Mouse (Mus musculus): Measurements from ENCODE around the gene Abhd16a.

Abhd16a gene

GRCm38 (mm10) chr17:35140490-35140996 is 51.5 kb downstream of the Abhd16a start:
- in situ Hi-C loops (cut with MboI; ENCODE audit: low sequenced_read_pairs), result no loop called here

DNA sequence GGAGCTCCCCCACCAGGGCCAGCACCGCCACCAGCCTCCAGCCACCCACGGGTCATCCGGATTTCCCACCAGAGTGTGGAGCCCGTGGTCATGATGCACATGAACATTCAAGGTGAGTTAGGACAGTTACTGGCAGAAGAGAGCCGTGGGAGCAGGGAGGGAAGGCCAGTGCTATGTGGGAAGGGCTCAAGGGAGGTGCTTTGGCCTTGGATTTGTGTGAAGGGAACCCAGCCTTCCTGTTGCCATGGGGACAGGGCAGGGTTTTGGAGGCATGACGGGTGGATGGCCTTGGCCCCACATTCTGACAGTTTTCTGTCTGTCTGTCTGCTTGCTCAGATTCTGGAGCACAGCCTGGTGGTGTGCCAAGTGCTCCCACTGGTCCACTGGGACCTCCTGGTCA is 52.9 kb downstream of the Abhd16a start:
- in situ Hi-C loops (cut with MboI; ENCODE audit: low sequenced_read_pairs), result no loop called here

DNA sequence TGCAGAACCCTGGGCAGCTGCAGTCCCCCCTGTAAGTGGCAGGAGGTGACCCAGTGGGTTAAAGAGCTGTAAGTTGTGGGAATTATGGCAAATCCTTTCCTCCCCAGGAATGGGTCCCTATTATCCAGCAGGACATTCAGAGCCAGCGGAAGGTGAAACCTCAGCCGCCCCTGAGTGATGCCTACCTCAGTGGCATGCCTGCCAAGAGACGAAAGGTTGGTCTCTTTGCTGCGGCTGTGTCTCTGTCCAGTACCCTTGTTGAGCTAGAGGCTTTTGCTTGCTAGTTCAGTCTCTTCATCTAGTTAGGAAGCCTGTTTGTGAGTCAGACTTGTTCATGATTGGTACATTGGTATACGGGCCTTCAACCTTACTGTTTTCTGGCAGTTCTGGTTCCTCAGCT is 57.1 kb downstream of the Abhd16a start:
- in situ Hi-C loops (cut with MboI; ENCODE audit: low sequenced_read_pairs), result no loop called here

DNA sequence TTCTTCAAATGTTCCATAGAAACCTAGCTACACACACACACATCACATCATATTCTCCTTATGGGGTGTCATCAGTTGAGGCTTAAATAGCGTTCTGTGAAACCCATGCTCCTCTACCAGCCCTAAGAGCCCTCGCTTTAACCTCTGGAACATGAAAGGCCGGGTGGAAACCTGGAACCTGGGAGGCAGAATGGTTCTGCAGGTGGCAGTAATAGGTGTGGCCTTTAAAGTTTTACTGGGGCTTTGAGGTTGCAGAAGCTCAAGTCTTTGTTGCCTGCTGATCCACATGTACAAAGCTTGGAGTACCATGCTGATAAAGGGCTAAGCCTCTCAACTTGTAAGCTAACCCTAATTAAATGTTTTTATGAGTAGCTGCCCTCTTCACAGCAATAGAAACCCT is 58.3 kb downstream of the Abhd16a start:
- in situ Hi-C loops (cut with MboI; ENCODE audit: low sequenced_read_pairs), result no loop called here

DNA sequence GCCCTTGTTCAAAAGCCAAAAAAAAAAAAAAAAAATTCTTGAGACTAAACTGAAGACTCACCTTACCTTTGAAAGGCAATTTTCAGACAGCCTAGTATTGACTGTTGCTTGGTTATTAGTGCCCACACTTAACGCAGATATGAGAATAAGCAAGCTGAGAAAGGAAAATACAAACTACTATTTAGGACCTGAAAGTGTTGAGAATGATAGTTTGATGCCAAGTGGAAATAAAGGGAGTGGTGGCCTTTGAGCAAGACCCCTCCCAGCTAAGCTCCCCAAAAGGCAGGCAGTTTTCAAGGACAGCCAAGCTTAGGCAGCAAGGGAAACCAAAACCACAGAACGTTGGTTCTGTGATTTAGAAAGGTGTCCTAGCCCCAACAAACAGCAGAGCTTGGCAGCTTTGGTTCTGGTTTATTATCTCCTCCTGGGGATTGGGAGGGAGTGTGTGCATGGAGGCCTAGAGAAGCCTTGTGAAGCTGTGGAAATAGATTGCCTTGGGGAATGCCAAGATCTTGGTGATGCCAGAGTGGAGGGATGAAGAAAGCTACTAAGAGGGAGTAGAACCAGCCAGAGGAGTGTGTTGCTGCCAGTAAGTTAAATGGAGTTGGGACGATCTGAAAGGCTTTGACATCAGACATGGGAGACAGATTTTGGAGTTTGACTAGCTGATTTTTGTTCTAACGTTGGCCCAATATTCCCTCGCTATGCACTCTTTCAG is 59.0 kb downstream of the Abhd16a start:
- in situ Hi-C loops (cut with MboI; ENCODE audit: low sequenced_read_pairs), result no loop called here

GRCm38 (mm10) chr17:35152121-35152520 is 63.1 kb downstream of the Abhd16a start:
- in situ Hi-C loops (cut with MboI; ENCODE audit: low sequenced_read_pairs), result no loop called here

Measured in CH12F3 (cell line).